Mouse (Mus musculus): ENCODE measurements around the gene Col8a1.

Col8a1 gene

DNA sequence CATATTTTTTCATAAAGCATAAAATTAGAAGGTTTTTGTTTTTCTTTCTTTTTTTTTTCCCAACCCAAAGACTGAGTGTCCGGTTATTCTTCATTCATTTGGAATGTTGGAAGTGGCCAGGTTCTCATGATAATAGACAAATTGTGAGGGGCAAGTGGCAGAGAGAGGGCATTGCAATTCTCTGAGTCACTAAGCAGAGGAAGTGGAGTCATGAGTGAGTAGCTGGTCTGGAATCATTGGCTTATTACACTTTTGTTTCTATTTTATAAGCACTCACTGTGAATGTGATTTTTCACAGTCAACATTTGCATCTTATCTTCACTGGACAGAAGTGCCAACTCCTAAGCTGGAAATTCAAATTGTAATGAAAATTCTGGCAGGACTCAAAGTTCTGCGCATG lies 82.9 kb downstream of the Col8a1 start:
- no peak for DNase-seq

DNA sequence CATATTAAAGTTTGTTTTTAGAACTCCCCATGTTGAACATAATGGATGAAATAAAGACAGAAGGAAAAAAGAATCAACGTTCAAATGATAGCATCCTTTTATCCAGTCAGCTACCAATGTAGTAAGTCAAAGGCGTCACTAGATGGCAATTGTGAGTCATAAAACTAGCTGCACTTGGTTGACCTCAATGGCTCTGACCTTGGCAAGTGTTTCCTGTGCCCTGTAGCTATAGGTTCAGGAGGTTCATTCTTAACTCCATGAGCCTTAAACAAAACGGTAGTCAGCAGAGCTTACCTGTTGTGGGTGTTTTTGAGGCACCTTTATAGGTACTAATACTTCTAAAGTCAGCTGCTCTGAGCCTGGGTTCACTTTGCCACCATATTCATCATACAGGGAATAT lies 85.2 kb downstream of the Col8a1 start:
- peak; percentile 7 to 9 for DNase-seq

DNA sequence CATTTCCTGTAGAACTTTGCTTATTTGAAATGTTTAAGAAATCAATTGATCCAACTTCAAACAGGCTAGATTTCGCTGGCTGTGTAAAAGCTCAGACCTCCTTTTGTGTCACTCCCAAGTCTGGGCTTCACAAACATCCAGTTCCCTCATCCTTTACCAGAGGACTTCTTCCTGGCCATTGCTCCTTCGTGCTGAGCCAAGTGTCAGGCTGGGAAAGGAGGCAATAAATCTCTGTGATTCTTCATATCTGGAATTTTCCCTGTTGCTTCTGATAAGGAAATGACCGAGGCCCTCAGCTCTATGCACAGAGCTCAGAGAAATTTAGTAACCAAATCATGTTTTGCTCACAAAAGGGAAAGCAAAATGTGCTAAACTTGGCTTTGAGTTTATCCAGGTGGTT lies 91.9 kb downstream of the Col8a1 start:
- DNase-seq = no peak

DNA sequence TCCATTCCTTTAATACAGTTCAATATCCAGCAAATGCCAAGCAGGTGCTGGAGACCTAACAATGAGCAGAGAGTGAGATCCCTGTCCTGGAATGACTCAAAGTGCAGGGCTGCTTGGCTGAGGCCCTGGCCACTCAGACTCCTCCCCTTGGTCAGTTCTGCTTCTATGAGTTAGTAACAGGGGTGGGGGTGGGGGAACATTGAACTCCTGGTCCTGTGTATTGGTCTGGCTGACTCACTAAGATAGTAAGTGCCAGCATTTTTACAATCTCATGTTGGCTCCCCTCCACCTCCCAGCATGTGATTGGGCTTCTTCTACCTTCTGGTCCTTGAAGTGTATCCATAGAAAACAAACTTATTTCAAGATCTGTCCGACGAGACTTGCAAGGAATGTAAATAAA lies 104.6 kb downstream of the Col8a1 start:
- DNase-seq = no peak

DNA sequence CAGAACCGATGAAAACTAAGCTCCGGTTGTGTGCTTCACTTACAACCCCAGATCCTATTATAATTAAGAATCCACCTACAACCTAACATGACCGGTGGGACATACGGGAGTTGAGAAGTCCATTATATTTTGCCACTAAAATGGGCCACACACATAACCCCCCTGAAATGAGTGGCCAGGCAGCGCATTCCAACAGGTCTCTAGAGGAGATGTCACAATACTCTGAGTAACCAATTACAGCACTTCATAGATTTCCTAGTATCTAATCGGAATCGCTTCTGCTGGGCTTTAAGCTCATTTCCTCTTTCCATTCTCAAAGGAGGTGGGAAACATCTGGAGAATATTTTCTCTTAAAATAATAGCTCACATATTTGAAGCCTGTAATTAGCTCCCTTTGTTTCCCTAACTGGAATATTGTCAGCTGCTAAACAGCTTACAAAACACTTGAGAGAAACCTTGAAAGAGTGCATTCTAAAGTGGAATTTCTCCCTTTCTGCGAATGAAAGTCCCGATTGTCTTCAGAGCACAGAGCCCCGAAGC lies 113.1 kb downstream of the Col8a1 start:
- DNase-seq = no peak

DNA sequence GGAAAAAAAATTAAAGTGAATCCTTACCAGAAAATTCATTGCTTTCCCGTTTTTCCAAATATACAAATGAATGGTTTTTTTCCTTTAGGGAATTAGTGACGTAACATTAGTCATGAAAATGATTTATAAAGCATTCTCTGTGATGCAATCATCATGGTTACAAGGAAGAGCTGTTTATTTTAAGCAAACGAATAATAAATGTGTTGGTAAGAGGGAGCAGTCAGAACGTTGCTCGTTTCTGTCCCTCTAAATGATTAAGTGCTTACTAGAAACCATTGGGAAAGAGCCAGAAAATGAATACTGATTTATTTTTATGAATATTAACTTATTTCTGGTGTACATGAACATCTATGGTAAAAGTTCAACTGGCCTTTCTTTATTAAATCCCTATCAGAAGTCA lies 119.8 kb downstream of the Col8a1 start:
- no peak for DNase-seq

DNA sequence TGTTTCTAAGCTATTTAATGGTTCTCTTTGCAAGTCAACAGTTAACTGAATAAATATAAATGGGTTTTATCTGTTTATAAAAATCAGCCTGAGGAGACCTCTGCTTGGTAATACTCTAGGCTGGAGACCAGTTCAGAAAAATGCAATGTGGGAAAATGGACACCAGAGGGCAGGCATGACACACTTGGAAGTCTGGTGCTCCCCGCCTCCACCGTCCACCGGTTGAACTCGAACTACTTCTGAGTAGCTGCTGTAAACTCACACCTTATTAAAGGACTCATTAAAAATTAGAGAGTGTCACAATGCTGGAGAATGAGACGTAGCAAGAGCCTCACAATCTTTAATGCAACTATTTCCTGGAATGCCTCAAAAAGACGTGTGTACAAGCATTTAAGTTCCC lies 120.3 kb downstream of the Col8a1 start:
- DNase-seq = peak; percentile 72 to 75

DNA sequence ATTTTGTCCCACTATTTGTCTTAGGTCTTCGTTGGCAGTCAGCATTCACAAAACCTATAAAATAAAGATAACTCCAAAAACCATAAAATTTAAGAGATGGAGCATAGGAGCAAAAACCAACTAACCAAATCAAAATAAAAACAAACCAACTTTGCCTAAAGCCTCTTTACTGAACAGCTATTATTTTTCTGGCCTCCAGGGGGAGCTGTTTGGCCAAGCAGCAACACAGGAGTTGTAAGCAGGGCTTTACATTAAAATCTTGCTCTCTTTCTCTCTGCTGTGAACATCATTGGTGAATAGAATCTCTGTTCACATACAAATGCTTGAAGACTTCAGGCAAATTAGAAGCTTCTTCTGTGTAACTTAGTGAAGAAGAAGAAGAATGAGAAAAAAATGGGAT lies 142.8 kb downstream of the Col8a1 start:
- DNase-seq = peak; percentile 70 to 74

DNA sequence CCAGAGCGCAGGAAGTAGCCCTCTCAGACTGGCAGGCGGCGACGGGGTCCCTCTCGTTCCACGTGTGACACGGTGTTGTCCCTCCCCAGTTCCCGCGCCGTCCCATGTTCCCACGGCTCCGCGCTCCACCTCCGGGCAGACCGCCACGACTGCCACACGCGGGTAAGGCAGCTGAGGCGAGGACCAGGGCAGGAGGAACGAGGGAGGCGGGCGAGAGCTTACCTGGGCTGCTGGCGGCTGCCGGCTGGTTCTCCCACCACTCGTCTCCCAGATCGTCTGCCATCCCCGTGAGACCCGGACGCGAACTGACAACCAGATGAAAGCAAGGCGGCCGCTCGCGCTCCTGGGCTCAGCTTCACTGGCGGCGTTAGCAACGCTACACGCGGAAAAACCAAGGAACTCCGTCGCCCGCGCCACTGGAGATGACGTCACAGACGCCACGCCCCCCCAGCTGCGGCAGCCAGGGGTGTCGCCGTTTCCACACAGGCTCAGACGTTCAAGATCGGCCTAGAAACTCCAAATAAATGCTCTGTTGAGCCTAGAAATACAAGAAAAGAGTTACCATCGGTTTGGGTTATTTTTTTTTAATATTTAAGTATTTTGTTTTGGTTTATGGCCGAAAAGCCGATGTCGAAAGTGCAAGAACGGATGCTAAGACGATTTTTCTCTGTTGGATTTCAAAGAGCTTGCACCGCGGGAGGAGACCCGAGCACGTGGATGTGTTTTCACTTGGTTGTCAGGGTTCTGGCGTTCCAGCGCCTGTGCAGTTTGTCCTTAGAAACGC lies 147.9 kb downstream of the Col8a1 start, which contains the start of gene Cmss1:
Cmss1 (minus strand) TSS at position 421 of the 784 bp plus-strand sequence.
- peak; percentile 89 to 90 for DNase-seq

DNA sequence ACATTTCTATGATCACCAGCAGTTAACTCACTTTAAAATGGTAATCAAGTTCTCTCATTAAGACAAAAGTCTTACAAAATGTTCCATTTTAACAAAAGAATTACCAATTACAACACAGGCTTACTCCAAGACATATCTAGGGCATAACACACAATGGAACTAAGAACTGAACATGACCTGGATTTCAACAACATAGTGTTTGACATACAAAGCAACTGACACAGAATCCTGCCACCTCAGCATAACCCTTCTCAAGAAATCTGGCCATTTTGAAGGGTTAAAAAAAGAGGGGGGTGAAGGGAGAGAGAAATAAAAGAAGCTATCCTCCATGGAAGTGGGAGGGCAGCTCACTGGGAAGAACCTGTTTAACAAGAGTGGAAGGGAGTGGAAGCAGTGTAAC lies 153.5 kb downstream of the Col8a1 start:
- DNase-seq = no peak

DNA sequence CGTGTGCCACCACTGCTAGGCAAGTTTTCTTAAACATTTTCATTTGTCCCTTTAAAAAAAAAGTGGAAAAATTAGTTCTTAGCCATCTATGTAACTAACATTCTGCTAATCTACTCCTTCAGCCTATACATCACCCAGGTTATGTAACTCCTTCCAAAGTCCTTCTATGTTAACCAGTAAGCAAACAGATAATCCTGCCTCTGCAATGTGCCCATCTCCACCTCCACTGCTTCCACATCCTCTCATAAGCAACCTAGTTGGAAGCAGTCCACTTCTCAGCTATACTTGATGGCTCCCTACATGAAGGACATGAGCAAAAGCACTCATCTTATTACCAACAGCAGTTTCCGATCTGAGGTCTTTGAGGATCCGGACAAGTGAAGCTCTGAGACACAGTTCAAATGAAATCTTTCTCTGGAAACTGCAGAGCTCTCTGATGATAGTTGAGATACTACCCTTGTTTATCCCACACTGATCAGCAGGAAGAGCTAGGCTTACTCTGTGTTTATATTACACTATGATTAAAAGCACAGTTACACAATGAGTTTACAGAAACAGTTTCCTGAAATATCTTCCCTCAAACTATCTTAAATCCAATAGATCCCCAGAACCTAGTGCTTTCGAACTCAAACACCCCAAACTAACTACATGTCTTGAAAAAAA lies 157.1 kb downstream of the Col8a1 start:
- DNase-seq = no peak

DNA sequence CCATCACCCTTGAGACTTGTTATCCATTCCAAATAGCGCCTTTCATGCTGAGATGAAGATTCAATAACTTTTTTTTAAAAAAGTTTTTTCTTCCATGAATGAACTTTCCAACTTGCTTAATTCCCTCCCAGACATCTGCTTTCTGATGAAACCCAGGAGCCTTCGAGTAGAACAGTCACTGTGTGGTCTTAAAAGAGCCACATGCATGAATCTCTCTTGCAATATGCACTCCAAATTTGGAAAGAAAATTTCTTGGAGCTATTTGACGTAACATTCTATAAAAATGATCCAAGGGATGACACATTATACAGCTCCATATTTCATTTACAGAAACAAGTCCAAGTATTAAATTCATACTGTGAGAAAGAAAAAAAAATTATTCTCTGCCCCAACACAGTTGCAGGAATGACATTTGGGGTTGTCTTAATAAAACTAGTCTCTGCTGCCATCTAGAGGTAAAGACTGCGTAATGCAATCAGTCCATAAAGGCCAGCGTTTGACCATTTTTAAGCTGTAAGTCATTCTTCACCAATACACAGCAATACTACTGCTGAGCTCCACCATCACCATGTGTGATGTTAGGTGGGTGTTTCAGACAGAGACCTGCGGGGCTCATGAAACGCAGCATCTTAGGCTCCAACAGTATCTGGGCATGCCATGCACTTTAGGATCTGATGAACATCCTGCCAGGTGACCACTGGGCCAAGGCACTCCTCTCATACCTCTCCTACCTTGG lies 160.9 kb downstream of the Col8a1 start:
- DNase-seq = peak; percentile 50

DNA sequence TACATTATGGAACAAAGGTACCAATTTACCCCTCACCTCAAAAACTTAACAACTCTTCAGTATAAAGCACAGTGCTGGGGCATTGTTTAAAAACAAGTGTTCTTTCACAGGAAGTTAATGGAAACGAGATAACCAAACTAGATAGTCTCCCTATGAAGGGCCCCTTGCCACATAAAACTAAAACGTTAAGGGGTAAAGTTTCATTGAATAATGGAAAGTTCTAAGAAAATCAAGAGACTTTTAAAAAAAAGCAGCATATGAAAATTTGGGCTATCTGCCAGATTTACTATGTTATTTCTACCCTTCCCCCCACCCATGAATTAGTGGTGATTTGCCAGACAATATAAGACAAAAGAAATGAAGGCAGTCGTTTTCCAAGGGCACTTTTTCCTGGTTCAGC lies 169.3 kb downstream of the Col8a1 start:
- DNase-seq = no peak

DNA sequence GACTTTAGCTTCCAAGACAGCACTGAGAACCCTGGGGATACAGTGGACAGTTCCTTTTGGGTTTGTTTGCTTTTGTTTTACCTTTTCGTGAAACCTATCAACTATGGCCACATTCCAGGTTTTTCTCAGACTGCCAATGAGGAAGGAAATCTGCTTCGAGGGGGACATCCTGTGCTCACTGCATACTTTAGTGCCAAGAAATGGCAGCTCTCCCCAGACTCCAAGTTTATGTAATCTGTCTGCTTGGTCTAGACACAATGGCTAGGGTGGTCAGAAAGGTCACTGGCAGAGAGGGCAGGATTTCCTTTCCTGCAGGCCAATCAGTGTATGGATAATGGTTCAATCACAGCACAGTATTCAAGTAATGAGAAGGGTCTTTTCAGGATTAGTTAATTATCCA lies 172.5 kb downstream of the Col8a1 start:
- DNase-seq = no peak

DNA sequence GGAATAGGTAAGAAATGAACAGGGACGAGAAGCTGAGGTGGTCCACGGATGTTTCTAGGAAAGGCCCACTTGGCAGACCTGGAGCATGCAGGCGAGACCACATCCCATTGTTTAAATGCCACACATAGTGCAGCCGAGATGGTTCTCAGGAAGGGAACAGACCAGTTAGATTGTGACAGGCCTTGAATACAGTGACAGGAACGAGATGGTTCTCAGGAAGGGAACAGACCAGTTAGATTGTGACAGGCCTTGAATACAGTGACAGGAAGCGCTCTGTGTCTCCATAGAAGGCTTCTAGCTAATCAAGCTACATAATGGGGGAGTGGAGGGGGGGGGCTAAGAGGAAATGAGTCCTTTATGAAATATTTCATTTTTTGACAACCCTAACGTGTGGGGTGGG lies 174.5 kb downstream of the Col8a1 start:
- DNase-seq = no peak

DNA sequence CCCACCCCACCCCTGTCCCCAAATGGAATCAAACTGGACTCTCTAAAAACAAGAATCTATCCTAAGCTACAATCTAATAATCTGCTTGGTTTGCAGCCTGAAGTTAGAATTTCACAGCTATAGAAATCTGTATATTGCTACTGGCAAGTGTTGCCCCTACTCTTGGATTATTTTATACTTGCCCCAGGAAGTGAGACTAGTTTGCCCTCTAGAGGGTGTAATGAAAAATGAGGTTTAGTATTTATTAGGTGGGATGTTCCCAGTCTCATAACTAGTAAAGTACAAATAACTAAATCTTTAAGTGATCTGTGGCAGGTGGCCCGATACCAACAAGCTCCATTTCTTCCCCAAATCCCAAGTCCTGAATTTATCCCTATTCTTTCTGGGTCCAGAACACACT lies 177.0 kb downstream of the Col8a1 start:
- no peak for DNase-seq

DNA sequence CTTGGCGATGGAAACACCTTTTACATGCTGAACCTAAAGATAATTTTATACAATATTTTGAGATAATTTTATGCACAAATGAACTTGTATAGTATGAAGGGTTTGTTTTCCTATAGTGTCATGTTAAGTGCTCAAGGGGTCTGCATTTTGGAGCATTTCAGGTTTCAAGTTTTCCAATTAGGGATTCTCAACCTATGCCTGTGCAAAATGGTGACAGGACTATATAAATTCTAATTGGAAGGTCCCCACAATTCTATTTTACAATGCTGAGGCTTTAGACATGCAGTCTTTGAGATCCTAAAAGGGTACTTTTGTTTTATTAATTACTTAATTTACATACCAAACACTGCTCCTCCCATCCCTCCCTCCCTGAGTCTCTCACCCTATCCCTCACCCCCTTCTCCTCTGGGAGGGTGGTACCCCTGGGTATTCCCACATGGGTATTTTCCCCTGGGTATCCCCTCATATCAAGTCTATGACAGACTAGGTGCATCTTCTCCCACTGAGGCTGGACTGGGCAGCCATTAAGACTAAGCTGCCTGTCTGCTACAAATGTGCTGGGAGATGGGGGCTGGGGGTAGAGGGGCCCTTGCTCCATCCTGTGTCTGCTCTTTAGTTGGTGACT lies 178.7 kb downstream of the Col8a1 start:
- no peak for DNase-seq
